In the genomic region with DNA sequence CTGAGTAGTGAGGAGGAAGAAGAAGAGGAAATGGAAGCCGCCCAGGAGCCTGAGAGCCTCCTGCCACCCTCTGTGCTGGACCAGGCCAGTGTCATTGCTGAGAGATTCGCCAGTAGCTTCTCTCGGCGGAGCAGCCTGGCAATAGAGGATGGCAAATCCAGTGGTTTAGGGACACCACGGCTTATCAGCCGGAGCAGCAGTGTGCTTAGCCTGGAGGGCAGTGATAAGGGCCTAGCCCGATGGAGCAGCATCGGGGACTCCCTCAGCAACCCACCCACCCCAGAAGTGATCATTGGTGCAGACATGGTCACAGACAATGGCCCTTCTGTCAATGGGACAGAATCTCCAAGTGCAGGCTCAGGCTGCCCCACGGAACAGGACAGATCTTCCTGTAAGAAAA, we compare ENCODE assay signal across 31 mouse cellular contexts. TPM values are rescaled to one million over a fixed set of nuclear protein-coding genes. Genes with fewer than 3 reads are reported as not detected.
DNase-seq lines count a peak whose midpoint lies in the region; ATAC-seq and TF ChIP-seq lines count a peak whose summit lies in the region.
"Had no signal": no experiment of that assay in that cellular context is flagged by ENCODE, and none has a peak within 500 bp of the region (broad histone marks: within the 10 kb centered on the region; RNA-seq: fewer than 3 reads in every experiment).

No protein-coding gene starts in this region.

- H3K27ac ChIP-seq in midbrain, embryonic 11.5 days (ENCODE audit: low read depth, low read length) = no peak overlapping the region
- no peak overlapping the region for H3K27ac ChIP-seq in midbrain, embryonic 13.5 days
- no peak overlapping the region for H3K27ac ChIP-seq in liver, embryonic 14.5 days
- H3K27ac ChIP-seq: embryonic facial prominence, embryonic 12.5 days; hindbrain, embryonic 10.5 days; hindbrain, postnatal 0 days; intestine, embryonic 15.5 days; limb, embryonic 10.5 days; limb, embryonic 15.5 days; lung, embryonic 15.5 days; midbrain, embryonic 15.5 days; neural tube, embryonic 15.5 days; stomach, postnatal 0 days had no signal

- no peaks in the 10 kb centered on the region for H3K9me3 ChIP-seq in midbrain, embryonic 11.5 days (ENCODE audit: control insufficient read depth, low read length)
- H3K9me3 ChIP-seq in midbrain, embryonic 13.5 days = no peaks in the 10 kb centered on the region
- no peaks in the 10 kb centered on the region for H3K9me3 ChIP-seq in liver, embryonic 14.5 days (ENCODE audit: control insufficient read depth, low read length)
- H3K9me3 ChIP-seq: embryonic facial prominence, embryonic 12.5 days; hindbrain, embryonic 10.5 days; intestine, embryonic 15.5 days; limb, embryonic 10.5 days; limb, embryonic 15.5 days; lung, embryonic 15.5 days; megakaryocyte, embryonic 14.5 days; midbrain, embryonic 15.5 days; neural tube, embryonic 15.5 days had no signal

- no peak overlapping the region for H3K9ac ChIP-seq in midbrain, embryonic 11.5 days (ENCODE audit: low read length)
- no peak overlapping the region for H3K9ac ChIP-seq in midbrain, embryonic 13.5 days (replicated peaks)
- no peak overlapping the region for H3K9ac ChIP-seq in liver, embryonic 14.5 days (replicated peaks)
- H3K9ac ChIP-seq: embryonic facial prominence, embryonic 12.5 days; forebrain, postnatal 0 days; intestine, embryonic 15.5 days; limb, embryonic 15.5 days; lung, embryonic 15.5 days; midbrain, embryonic 15.5 days; neural tube, embryonic 15.5 days had no signal

- intact Hi-C loops in gastrocnemius, postnatal 36 days (cut with DNase I) = no loop called here

- TF ChIP-seq CTCF in liver, embryonic 14.5 days (IDR thresholded peaks at IDR 0.05; ENCODE audit: low read depth) = no peak

- no peaks in the 10 kb centered on the region for H3K36me3 ChIP-seq in midbrain, embryonic 11.5 days (ENCODE audit: control insufficient read depth, insufficient read depth, low read length)
- no peaks in the 10 kb centered on the region for H3K36me3 ChIP-seq in midbrain, embryonic 13.5 days
- H3K36me3 ChIP-seq in liver, embryonic 14.5 days (replicated peaks; ENCODE audit: control insufficient read depth, insufficient read depth, low read depth) = no peaks in the 10 kb centered on the region
- H3K36me3 ChIP-seq: midbrain, embryonic 15.5 days; neural tube, embryonic 15.5 days had no signal

- H3K4me2 ChIP-seq in midbrain, embryonic 11.5 days = no peak overlapping the region
- no peak overlapping the region for H3K4me2 ChIP-seq in midbrain, embryonic 13.5 days (replicated peaks)
- H3K4me2 ChIP-seq in liver, embryonic 14.5 days (ENCODE audit: low read depth) = peak overlapping the region; percentile 20
- H3K4me2 ChIP-seq: embryonic facial prominence, embryonic 12.5 days; intestine, embryonic 15.5 days; limb, embryonic 15.5 days; lung, embryonic 15.5 days; midbrain, embryonic 15.5 days; neural tube, embryonic 15.5 days had no signal

- no peak for ATAC-seq in midbrain, embryonic 11.5 days (ENCODE audit: low FRiP score)
- no peak for ATAC-seq in midbrain, embryonic 13.5 days
- ATAC-seq in erythroid progenitor cell, adult 5-6 weeks (replicated peaks; ENCODE audit: low FRiP score, poor library complexity, severe bottlenecking) = peak; percentile 55
- peak; percentile 79 for ATAC-seq in liver, embryonic 14.5 days (ENCODE audit: insufficient read depth)
- ATAC-seq in megakaryocyte-erythroid progenitor cell, adult 5-6 weeks (replicated peaks; ENCODE audit: low FRiP score, low TSS enrichment, poor library complexity, severe bottlenecking) = peak; percentile 73
- ATAC-seq: forebrain, postnatal 0 days; hindbrain, postnatal 0 days; intestine, embryonic 15.5 days; midbrain, embryonic 15.5 days had no signal

- WGBS in midbrain, embryonic 11.5 days = 94% methylated on average over 9 of the region's 9 CpGs
- 91% methylated on average over 9 of the region's 9 CpGs for WGBS in midbrain, embryonic 13.5 days
- WGBS in liver, embryonic 14.5 days (ENCODE audit: insufficient replicate concordance) = 17% methylated on average over 9 of the region's 9 CpGs

- H3K4me3 ChIP-seq in midbrain, embryonic 11.5 days (ENCODE audit: low read depth, low read length) = no peak overlapping the region
- no peak overlapping the region for H3K4me3 ChIP-seq in midbrain, embryonic 13.5 days (replicated peaks)
- no peak overlapping the region for H3K4me3 ChIP-seq in liver, embryonic 14.5 days (ENCODE audit: insufficient read depth in 1 of 2, low read depth in 2 of 2, low read length in 2 of 2)
- H3K4me3 ChIP-seq: embryonic facial prominence, embryonic 12.5 days; hindbrain, embryonic 10.5 days; intestine, embryonic 15.5 days; limb, embryonic 10.5 days; limb, embryonic 15.5 days; lung, embryonic 15.5 days; megakaryocyte, embryonic 14.5 days; midbrain, embryonic 15.5 days; neural tube, embryonic 15.5 days had no signal

- peak; percentile 33 for DNase-seq in midbrain, embryonic 11.5 days (ENCODE audit: low spot score, missing footprints)
- peak in 2 of 3 experiments; percentile 46 to 51 for DNase-seq in liver, embryonic 14.5 days (ENCODE audit: low read depth in 3 of 3, low spot score in 3 of 3)
- DNase-seq in adrenal gland, adult (ENCODE audit: inconsistent age in 2 of 2, low spot score in 1 of 2) = no peak
- DNase-seq in cerebellum, postnatal 25 days = no peak
- DNase-seq in gastrocnemius, postnatal 36 days = no peak
- DNase-seq: adrenal gland, postnatal 10 days; cerebellum, adult 18-20 months; cerebellum, postnatal 36 days; embryo, embryonic 11 days; forebrain, postnatal 0 days; gastrocnemius, postnatal 10 days; heart, postnatal 14 days; kidney, adult 2 months; kidney, postnatal 36 days; spleen, adult 18-20 months; thymus, adult 2 months; thymus, postnatal 36 days had no signal

- H3K4me1 ChIP-seq in midbrain, embryonic 11.5 days (ENCODE audit: control insufficient read depth, insufficient read depth, low read length) = no peaks in the 10 kb centered on the region
- H3K4me1 ChIP-seq in midbrain, embryonic 13.5 days (replicated peaks) = 0 out of 2 replicates have a peak, but pooled peaks cover under 1% of the 10 kb centered on the region
- H3K4me1 ChIP-seq in liver, embryonic 14.5 days (replicated peaks; ENCODE audit: control insufficient read depth in 2 of 2, insufficient read depth in 2 of 2, low read length in 1 of 2) = peaks cover 8 to 9% of the 10 kb centered on the region in 2 experiments
- H3K4me1 ChIP-seq: embryonic facial prominence, embryonic 12.5 days; limb, embryonic 15.5 days; lung, embryonic 15.5 days; midbrain, embryonic 15.5 days; neural tube, embryonic 15.5 days had no signal

- H3K27me3 ChIP-seq in midbrain, embryonic 11.5 days (ENCODE audit: control insufficient read depth, insufficient read depth, low read length) = no peaks in the 10 kb centered on the region
- no peaks in the 10 kb centered on the region for H3K27me3 ChIP-seq in midbrain, embryonic 13.5 days
- no peaks in the 10 kb centered on the region for H3K27me3 ChIP-seq in liver, embryonic 14.5 days (ENCODE audit: control insufficient read depth, insufficient read depth, low read length)
- H3K27me3 ChIP-seq: embryonic facial prominence, embryonic 12.5 days; intestine, embryonic 15.5 days; limb, embryonic 15.5 days; lung, embryonic 15.5 days; midbrain, embryonic 15.5 days; neural tube, embryonic 15.5 days had no signal

- peak; percentile 69 for TF ChIP-seq EP300 in liver, embryonic 14.5 days (IDR thresholded peaks at IDR 0.05; ENCODE audit: low read depth)

RNA-seq across cellular contexts. Expression of gene Plekhg3, which starts 45.4 kb away (rescaled TPM):
- 0.62 and 1.3 TPM in 2 replicates for polyA plus RNA-seq in midbrain, embryonic 11.5 days (2014; fragmentation: Nextera tagmentation; extraction: Ambion mirVana)
- polyA plus RNA-seq in midbrain, embryonic 13.5 days (2015; fragmentation: Nextera tagmentation; extraction: Ambion mirVana) = 0.78 and 1.4 TPM in 2 replicates
- 1.8 and 4.6 TPM in 2 replicates for total RNA-seq in erythroid progenitor cell, adult 5-6 weeks (2015; ENCODE audit: low replicate concordance)
- 2.4 and 3.4 TPM in 2 replicates for total RNA-seq in erythroid progenitor cell, adult 5-6 weeks (2017; ENCODE audit: low replicate concordance)
- 4.1 and 5.0 TPM in 2 replicates for polyA plus RNA-seq in liver, embryonic 14.5 days (2012; rRNA removed)
- 1.4 and 2.3 TPM in 2 replicates for polyA plus RNA-seq in liver, embryonic 14.5 days (2014; fragmentation: Nextera tagmentation; extraction: Ambion mirVana)
- total RNA-seq in megakaryocyte-erythroid progenitor cell, adult 5-6 weeks (2014; fragmentation: Nextera tagmentation) = 2.4 and 3.9 TPM in 2 replicates
- 0.38 and 0.42 TPM in 2 replicates for total RNA-seq in megakaryocyte-erythroid progenitor cell, adult 5-6 weeks (2017)
- total RNA-seq in gastrocnemius, postnatal 36 days (2021) = 1 to 10 TPM; 5.4 to 5.5 TPM

Comparison
In these comparisons a context has a peak if more than half of its experiments do, and no peak if none do; other contexts are left out.
1. ATAC-seq: peak in erythroid progenitor cell, adult 5-6 weeks (single experiment), liver, embryonic 14.5 days (single experiment) and megakaryocyte-erythroid progenitor cell, adult 5-6 weeks (single experiment); none in midbrain, embryonic 11.5 days (single experiment) and midbrain, embryonic 13.5 days (single experiment).
2. DNase-seq: peak in midbrain, embryonic 11.5 days (single experiment) and liver, embryonic 14.5 days (2 of 3); none in adrenal gland, adult (0 of 2), cerebellum, postnatal 25 days (0 of 2) and gastrocnemius, postnatal 36 days (0 of 2).